Mouse (Mus musculus) bone marrow, adult 2 months (tissue): ENCODE results near the gene Astn1.

Experiments
- CTCF ChIP-seq: fragments of 200-500 bp; IDR thresholded peaks from 2 replicates; pipeline ENCODE4 v1.5.1; 2011; ENCODE audit warnings: low read length, control low read depth; ENCODE audit not compliant: control insufficient read depth, insufficient read depth
- POLR2A ChIP-seq: fragments of 200-500 bp; IDR thresholded peaks from 2 replicates; pipeline ENCODE4 v1.6.1; 2011; ENCODE audit warnings: low read depth, mild to moderate bottlenecking, control low read depth, low read length, borderline replicate concordance; ENCODE audit not compliant: control insufficient read depth

DNA sequence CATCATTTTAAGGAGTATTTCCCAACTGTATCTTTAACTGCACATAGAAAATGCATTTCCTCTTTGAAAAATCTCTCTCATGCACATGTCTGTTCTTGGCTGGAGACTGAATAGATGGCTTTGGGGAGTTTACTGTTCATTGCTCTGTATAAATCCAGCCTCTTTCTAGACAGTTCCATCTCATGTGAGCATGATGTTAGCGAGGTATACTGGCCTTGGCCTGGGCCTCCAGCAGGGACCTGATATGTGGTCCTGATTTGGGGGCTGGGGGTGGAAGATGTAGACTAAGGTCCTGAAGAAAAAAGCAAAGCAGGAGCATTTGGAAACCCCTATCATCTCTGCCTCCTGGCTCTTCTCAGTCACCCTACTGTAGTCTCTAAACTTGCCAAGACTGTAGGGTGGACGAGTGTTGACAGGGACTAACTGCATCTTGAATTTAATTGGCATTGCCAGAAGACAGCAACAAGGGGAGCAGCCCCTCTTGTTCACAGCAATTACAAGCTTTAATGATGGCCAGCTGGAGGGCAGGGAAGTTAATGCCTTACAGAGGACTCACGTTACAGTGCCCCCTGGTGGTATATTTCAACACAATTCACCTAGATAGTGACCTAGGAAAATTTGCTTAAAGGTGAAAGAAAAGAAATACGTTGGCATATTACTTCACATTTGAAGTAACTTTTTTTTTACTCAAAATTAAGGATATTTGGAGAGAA is 291.9 kb downstream of the Astn1 start:
- no peak for TF ChIP-seq CTCF
- TF ChIP-seq POLR2A: no peak
